Mouse (Mus musculus) right cerebral cortex, postnatal 25 days (tissue): Measurements from ENCODE around the gene Lin7b.
"Not testable (repeated sequence)": the region's sequence is repeated elsewhere in the genome, so short reads cannot be mapped to it uniquely, and the experiment has no call there.

ENCODE experiments used
- DNase-seq: peaks from one replicate; pipeline ENCODE4 v3.0.0; 2022

The Lin7b gene

DNA sequence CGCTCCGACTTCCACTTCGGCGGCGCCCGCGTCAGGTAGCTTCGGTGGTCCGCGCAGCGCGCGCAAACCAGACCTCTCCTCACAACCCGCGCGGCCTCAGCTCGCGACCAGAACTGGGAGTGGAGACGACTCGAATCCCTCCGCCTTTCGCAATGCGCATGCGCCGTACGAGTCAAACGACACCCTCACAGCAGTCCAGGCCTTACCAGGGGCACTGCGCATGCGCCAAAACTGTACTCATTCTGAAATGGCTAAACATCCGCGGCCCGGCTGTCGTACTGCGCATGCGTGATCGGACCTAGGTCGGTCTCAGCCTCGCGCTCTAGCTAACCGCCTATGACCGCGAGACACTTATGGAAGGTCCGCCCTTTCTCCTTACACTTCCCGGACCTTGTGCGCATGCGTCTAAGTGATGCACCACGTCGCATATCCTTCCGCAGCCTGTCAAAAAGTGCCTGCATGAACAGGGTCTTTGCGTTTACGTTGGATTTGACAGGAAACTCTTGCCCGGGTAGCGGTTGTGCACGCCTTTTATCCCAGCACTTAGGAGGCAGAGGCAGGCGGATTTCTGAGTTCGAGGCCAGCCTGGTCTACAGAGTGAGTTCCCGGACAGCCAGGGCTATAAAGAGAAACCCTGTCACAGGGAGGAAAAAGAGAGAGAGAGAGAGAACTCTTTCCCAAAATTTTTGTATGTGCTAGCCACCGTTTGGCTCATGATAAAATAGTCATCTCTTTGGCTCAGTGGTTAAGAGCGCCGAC lies 25.4 kb upstream of the Lin7b start, which contains the start of gene Snrnp70:
Snrnp70 (minus strand) TSS at position 165 of the 759 bp plus-strand sequence.
- DNase-seq = peak; percentile 100

DNA sequence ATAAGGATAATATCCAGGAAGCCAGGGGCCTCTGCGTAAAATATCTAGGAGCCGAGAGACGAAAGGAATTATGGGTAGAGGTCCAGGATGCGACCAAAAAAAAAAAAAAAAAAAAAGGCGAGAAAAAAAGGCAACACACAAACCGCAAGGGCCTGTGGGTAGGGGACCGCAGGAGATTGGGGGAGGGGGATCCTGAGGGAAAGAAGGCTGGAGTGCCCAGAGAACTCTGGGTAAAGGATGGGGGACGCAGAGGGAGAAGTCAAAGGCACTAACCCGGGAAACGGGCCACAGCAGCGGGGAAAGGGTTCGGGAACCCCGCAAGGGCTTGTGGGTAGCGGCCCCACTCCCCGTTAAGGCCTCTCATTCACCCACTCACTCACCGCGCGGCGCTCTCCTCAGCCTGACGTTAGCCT lies 24.8 kb upstream of the Lin7b start:
- DNase-seq = no peak

DNA sequence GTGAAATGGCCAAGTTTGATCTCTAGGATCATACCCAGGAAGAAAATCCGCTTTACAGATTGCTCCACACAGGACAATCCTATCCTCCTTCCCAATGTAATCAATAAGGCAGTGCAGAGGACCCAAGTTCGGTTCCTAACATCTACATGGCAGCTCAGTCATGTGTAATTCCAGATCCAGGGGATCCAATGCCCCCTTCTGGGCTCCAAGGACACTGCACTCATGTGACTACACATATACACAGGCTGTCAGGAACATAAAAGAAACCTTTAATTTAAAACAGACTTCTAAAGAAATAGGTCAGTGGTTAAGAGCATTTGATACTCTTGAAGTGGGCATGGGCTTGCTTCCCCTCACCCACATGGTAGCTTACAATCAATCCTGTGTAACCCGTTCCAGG lies 15.7 kb upstream of the Lin7b start:
- DNase-seq = no peak

DNA sequence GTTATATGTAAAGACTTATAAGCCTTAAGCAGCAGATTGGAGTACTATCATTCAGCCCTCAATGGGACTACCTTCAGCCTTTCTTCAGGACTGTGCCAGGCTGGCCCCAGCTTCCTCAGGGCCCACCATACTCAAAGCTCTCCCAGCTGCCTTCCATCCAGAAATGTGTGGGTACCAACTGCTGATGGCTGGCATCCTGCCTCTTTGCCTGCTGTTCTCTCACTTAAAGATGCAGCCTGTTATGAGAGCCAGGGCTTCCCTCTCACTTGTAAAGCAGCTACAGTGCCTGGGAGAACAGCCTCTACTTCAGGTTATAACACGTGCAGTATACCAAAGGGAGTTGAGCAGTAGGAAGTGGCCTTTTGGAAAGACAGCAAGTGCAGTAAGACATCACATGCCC lies 5.7 kb upstream of the Lin7b start:
- DNase-seq = peak; percentile 44

DNA sequence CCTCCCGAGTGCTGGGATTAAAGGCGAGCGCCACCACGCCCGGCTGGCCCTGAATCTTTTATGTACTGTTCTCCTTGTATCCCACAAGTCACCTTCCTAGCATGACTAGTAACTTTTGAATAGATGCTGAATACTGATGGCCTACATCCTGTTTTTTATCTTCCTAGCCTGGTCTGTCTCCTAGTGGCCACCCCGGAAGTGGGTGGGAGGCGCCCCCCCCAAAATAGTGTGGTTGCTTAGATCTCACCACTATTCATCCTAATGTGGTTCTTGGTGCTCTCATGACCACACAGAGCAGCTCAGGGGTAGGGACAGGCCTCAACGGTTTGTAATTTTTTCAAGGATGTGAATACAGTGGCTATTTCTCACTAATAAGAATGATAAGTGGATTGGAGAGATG lies 4.2 kb upstream of the Lin7b start:
- no peak for DNase-seq

DNA sequence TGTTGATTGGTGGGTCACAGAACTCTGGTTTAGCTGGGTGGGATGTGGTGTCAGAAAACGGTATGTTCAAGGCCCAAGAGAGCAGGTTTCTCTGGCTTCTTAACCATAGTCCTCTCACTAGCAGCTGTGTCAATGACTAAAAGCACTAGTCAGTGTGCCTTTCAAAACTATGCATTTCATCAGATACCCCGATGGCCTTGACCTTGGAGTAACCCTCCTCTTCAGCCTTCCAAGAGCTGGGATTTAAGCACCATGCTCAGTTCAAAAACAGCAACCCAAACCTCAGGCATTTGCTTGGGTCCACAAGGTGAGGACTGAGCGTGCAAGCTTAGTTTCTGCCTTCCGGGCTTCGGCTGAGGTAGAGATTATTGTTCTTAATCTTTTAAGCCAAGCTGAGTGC lies 2.0 kb upstream of the Lin7b start:
- DNase-seq = no peak

DNA sequence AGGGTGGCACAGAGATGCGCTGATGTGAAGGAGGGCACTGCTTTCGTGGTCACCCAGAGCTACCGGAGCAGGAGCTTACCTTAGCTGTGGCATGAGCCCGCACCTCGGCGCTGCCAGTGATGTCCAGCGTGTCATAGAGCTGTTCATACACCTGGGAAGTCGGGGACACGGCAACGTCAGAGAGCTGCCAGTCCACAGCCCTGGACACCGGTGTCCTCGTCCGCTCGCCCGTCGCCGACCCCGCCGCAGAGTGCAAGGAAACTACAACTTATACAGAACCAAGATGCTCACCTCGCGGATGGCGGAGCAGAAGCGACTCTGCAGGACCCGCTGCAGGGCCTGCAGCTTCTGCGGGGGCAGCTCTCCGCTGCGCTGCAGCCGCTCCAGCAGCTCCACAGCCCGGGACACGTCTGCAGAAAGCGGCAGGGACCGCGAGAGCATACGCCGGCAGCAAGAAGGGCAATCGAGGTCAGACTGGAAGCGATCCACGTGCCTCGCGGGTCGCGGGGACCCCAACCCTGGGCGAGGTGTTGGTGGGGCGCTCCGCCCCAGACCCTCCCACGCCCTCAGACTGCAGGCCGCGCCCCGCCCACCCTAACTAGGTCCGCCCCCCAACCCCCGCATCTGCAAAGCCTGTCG lies 428 bp downstream of the Lin7b start:
- no peak for DNase-seq

DNA sequence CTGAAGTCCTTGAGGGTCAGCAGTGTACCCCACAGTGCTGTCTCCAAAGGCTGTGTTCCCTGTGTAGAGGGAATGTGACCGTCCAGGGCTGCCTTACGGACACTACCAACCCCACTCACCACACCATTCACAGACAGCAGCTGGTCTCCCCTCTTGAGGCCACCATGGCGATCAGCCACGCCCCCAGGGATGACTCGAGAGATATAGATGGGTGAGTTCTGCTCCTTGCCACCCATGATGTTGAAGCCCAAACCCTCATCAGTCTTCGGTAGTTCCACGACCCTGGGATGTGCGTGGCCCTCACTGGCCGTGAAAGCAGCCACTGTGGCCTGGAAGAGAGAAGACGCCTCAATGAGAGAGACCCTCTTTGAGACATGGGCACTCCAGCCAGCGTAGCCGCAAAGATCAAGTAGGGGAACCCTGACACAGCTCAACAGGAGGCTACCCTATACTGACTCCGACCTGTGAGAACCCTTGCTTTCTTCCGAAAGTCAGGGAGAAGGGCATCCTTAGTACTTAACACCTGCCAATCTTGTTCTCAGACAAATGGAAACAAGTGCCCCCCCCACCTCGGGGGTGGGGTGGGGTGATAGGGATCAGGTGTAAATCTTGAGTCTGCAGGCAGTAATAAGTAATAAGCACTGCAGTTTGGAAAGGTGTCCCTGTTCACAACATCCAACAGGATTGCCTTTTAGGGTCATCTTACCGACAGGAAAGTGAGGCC lies 1.2 kb downstream of the Lin7b start:
- DNase-seq = no peak

DNA sequence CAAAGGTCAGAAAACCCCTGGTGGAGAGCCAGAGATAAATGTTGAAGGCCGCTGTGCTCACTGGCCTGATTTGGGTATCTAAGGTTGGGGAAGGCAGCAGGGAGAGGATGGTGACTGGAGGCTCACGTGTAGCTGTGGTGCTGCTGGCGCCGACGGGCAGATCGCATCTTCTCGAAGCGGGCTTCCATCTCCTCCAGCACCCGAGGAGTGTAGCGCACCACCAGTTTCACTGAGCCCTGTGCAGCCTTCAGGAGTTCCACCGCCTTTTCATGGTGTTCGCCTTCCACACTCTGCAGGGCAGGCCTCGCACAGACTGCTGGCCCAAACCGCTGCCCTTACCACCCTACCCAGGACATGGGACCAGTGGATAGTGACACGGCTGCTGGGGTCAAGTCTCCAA lies 2.2 kb downstream of the Lin7b start:
- peak; percentile 43 for DNase-seq

DNA sequence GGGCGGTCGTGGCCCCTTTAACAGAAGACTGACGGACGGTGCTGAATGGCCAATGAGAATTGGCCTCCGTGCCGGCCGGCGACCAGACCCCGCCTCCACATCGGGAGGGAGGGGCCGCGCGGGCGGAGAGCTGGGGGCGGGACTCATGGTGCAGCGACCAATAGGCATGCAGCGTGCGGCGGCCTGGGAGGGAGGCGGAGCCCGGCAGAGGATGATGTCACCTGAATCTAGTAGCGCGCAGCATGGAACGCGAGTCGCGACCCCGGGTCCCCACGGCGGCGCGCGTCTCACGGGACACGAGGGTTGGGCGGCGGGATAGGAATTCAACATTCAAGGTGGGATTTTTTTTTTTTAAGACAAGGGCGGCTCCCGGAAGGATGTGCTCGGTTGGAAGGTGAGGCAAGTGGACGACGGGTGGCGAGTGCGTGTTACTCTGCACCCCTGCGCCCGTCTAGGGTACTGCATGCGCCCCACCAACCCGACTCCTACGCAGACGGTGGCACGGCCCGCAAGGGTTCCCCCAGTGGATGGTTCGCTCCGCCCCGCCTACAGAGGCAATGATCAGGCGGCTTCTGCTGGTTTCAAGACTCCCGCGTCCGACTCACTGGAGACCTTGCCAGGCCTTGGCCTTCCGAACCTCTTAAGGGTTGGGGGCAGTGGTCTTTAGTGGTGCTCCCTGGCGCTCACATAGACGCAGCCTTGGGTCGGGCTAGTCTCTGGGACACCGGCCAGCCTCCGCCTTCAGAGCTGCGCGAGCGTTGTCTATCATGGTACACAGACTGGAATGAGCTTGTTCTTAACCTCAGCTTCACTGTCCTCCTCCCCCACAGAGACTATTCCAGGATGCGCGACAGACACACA lies 3.1 kb downstream of the Lin7b start:
- peak; percentile 99 for DNase-seq

DNA sequence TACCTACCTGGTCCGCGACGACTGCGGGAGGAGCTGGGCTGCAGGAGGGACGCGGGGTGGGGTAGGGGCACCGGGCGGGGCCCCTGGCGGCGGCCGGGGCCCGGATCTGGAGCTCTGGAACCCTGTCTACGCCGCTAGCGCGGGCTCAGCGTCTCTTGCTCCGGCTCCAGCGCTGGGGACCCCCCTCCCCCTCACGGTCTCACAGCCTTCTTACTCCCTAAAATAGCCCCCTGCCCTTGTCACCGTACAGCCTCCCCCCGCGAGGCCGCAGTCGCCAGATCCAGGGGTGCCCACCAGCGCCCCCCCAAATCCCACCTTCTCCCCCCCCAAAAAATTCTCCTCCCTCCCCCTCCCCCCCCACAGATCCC lies 3.7 kb downstream of the Lin7b start, which contains the start of gene Ppfia3:
Ppfia3 (minus strand) TSS at position 368 of the 368 bp plus-strand sequence.
- no peak for DNase-seq

DNA sequence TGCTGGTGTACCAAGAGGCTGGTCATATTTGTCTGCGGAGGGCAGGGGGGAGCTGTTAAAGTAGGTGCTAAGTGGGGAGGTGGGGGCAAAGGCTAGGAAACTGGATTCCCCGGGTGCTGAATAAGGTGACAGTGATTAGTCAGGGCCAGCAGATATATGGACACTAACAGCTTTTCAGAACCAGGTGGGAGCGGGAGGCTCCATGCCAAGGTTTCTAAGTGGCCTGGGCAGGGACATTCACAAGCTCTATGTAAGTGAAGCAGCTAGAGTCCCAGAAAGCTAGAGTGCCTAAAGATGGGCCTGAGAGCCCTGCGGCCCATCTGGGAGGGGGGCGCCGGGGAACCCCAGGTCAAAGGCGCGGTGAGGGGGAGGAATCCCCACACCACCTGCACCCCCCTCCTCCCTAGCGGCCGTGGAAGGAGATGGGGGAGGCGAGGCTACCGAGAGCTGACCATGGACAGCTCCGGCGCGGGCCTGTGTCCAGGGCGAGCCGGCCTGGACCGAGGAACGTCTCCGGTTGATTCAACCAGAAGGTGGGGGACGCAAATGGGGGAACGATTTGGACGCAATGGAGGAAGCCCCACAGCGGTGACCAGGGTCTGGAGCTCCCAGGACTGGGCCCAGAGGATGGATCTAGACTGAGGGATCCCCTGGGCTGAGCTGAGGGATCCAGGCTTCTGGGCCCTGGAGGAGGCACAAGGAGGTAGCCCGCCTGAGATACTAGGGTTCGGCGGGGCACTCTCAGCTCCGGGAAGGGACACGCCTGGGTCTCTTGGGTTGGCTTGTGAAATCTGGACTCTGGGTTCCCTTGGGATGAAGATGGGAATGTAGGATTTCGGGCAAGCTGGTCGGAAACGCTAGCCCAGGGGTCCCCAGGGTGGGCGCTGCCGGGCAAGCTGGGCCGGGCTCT lies 4.4 kb downstream of the Lin7b start:
- peak; percentile 47 for DNase-seq

DNA sequence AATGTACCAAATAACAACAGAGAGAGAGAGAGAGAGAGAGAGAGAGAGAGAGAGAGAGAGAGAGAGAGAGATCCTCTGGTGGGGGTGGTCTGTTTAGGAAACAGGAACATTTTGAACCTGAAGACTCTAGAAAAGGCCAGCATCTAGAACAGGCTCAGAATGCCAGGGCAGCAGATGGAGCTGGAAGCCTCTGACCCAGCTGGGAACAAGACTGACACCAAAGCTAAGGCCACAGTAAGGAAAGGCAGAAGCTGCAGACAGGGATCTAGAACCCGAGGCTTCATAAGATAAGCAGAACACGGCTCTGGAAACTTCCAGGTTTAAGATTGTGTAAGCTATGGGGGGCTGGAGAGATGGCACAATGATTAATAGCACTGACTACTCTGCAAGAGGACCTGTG lies 6.4 kb downstream of the Lin7b start:
- no peak for DNase-seq

DNA sequence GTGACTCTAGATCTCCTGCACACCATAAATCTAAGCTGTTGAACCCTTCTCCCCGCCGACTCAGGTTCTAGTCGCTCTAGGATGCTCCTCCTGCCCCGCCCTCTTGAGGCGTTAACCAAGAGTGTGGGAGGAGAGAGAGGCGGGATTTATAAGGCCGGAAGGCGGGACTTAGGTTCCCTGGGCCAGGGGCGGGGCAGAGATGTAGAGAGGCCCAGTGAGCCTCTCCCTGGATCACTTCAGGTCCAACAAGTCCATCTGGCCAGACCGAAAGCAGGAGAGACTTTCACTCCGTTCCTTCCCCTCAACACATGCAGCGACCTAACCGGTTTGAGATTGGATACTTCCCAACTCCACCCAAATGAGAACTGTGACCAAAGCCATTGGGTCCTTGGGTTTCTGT lies 7.6 kb downstream of the Lin7b start:
- no peak for DNase-seq

DNA sequence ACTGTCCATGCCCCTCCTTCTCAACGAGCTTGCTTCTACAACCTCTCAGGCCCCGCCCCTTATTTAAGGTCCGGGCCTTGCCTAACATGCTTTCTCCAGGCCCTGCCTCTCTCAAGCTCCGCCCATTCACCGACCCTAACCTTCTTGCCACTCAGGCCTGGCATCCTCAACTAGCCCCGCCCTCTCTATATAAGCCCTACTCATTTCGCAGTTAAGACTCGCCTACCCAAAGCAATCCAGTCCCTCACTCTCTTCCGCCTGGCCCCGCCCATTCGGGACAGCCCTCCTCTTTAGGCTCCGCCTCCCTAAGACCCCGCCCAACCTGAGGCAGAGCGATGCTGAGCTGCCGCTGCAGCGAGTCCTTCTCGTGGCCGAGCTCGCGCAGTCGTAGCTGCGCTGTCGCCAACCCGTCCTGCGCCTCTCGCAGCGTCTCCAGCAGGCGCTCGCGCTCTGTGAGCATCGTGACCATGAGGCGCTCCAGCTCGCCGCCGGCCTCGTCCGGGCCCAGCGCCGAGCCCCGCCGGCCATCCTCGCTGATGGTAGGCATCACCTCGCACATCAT lies 9.1 kb downstream of the Lin7b start:
- peak; percentile 87 for DNase-seq

DNA sequence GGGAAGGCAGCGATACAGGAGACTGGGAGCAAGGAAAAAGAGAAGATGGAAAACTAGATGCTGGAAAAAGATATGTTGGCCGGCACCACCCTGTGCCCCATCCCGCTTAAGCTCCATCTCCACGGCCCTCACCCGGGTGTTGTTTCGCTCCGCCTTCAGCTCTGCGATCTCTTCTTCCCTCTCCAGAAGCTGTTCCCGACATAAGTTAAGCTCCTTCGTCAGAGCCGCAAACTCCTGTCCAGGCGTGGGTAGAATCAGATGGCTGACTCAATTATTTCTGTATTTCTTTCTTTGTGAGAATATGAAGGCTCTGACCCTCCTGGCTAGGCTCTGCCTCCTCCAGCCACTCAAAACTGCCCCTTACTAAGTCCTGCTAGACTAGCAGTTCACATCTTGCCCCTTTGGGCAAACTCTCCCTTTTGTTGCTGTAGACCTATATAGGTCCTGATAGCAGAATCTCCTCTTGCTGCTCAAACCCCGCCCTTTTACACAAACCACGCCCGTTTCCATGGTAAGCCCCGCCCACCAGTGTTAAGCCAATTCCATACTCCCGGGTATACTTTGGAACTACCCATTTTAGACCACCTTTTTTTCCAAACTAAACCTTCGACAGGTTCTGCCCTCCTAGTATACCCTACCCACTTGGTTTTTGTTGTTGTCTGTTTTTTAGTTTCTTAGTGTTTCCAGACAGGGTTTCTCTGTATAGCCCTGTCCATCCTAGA lies 9.8 kb downstream of the Lin7b start:
- DNase-seq = no peak

DNA sequence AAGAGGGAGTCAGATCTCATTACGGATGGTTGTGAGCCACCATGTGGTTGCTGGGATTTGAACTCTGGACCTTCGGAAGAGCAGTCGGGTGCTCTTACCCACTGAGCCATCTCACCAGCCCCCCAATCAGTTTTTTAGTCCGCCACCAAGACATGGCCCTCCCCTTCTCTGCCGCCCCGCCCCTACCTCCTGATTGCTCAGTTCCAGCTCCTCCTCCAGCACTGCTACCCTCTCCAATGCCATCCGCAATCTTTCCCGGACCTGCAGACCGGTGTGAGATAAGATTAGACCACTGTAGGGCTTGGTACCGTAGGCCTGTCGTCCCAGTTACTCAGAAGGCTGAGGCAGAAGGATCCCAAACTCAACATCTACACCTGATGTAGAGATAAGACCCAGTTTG lies 11.3 kb downstream of the Lin7b start:
- DNase-seq = not testable (repeated sequence)

DNA sequence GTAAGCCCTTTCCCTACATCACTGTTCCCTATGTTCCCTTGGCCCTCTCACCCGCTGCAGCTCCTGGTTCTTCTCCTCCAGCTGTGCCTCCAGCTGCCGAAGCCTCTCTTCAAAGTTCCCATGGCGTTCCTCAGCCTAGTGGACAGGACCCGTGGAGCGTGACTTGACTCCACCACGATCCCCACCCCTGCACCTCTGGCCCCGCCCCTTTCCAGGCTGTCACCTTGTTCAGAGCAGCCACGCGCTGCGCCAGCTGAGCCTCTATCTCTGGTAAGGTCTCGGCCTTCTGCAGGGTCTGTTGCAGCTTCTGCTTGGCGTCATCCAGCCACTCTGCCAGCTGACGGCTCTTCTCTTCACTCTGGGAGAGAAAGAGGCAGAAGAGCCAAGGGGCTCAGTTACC lies 14.3 kb downstream of the Lin7b start:
- DNase-seq = no peak

DNA sequence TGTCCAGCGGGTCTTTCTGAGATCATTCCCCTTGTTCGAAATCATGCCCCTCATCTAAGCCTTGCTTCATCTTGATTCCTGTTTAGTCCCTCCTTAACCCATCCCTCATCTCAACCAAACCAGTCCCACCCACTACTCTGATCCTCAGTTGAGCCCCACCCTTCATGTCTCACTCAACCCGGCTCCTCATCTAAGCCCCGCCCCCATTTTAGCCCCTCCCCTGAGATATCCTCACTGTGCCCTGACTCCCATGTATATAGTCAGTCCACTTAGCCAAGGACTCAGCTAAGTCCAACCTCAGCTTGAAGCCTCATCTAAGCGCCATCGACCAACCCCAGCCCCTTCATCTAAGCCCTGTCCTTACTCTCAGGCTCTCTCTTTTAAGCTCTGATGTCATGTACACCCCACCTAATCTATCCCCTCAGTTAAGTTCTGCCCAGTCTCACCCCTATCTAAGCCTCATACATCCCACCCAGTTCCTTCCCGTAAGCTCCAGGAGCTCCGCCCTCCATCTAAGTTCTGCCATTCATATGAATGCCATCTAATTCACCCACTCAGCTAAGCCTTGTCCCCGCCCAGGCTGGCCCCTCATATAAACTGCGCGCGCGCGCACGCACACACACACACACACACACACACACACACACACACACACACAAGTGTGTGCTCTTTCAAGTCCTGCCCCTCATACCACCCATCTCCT lies 14.9 kb downstream of the Lin7b start:
- DNase-seq = no peak

DNA sequence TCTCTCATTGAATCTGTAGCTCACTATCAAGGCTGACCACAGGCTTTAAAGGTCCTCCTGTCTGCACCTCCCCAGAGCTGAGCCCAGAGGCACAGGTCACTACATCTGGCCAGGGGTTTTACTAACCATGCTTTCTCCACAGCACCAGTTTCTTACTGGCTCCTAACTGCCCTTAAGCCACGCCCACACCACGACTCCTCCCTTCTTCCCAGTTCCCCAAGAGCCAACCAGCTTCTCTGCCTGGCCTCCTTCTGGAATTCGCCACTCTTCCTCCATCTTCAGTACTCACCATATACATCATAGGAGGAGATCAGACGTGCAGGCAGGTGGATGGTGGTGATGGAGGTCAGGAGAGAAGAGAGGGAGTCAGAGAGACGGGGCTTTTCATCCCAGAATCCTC lies 17.3 kb downstream of the Lin7b start:
- no peak for DNase-seq
